Mouse (Mus musculus) MEL (cell line): ENCODE measurements around the gene Nlgn1.

Experiments used
- CHD1 ChIP-seq: IDR thresholded peaks from 2 replicates; pipeline ENCODE4 v1.6.1; 2012; ENCODE audit warnings: low read depth, mild to moderate bottlenecking, inconsistent platforms, low read length, improper control_type of control experiment
- CTCF ChIP-seq, 3 experiments: IDR thresholded peaks in 2 of 3; conservative IDR thresholded peaks in 1 of 3; 2 replicates each; pipeline ENCODE4 v1.5.1; 2011 to 2012; ENCODE audit warnings: low read length in 3 of 3, low read depth in 2 of 3, mild to moderate bottlenecking in 2 of 3, improper control_type of control experiment in 1 of 3, inconsistent platforms in 1 of 3, mixed read lengths in 1 of 3, moderate library complexity in 1 of 3; ENCODE audit not compliant: control insufficient read depth in 1 of 3, insufficient read depth in 1 of 3, poor library complexity in 1 of 3, severe bottlenecking in 1 of 3
- GATA1 ChIP-seq: IDR thresholded peaks from 2 replicates; pipeline ENCODE4 v1.6.1; 2011; ENCODE audit warnings: low read depth, low read length, improper control_type of control experiment
- MEF2A ChIP-seq: IDR thresholded peaks from 2 replicates; pipeline ENCODE4 v1.6.1; 2014; ENCODE audit warnings: low read depth, mild to moderate bottlenecking, inconsistent platforms, low read length, improper control_type of control experiment; ENCODE audit not compliant: poor library complexity, insufficient replicate concordance, severe bottlenecking; ENCODE audit errors: extremely low read depth
- POLR2A ChIP-seq, 2 experiments: IDR thresholded peaks; 2 replicates each; pipeline ENCODE4 v1.6.1; 2011 to 2012; ENCODE audit warnings: low read length in 2 of 2, mild to moderate bottlenecking in 2 of 2, control low read depth in 1 of 2, improper control_type of control experiment in 1 of 2, low read depth in 1 of 2, moderate library complexity in 1 of 2; ENCODE audit not compliant: control insufficient read depth in 1 of 2, insufficient read depth in 1 of 2, poor library complexity in 1 of 2
- RAD21 ChIP-seq: IDR thresholded peaks from 2 replicates; pipeline ENCODE4 v1.6.1; 2011; ENCODE audit warnings: mild to moderate bottlenecking, low read depth, low read length, improper control_type of control experiment
- USF1 ChIP-seq: IDR thresholded peaks from 2 replicates; pipeline ENCODE4 v1.6.1; 2014; ENCODE audit warnings: low read depth, mild to moderate bottlenecking, inconsistent platforms, low read length, improper control_type of control experiment, moderate library complexity
- USF2 ChIP-seq, 2 experiments: IDR thresholded peaks; 2 replicates each; pipeline ENCODE4 v1.6.1; 2011 to 2012; ENCODE audit warnings: improper control_type of control experiment in 2 of 2, low read length in 2 of 2, borderline replicate concordance in 1 of 2, inconsistent platforms in 1 of 2, low read depth in 1 of 2, mild to moderate bottlenecking in 1 of 2; ENCODE audit not compliant: insufficient read depth in 1 of 2

DNA sequence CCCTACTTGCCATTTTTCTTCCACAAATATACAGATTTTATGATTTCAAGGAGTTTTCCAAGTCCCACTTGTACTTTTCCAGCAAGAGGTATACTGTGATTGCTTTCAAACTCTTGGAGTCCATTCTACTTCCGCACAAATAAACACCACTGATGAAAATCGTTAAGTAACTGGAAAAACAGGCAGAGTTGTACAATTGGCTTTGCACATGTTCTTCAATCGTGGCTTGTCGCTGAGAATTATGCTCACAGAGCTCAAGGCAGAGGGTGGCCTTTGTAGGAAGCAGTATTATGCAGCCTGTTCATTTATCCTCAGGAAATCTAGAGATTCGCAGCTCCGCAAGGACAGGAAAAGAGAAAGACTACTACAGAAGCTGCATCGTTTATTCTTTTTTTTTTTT is 225.9 kb downstream of the Nlgn1 start:
- no peak for TF ChIP-seq USF1
- TF ChIP-seq POLR2A (IDR thresholded peaks at IDR 0.05; ENCODE audit: control insufficient read depth in 1 of 2, insufficient read depth in 1 of 2, low read depth in 1 of 2, low read length in 2 of 2, poor library complexity in 1 of 2), result no peak
- no peak for TF ChIP-seq CTCF (IDR thresholded peaks at IDR 0.05 in 2 of 3, conservative IDR thresholded peaks at IDR 0.05 in 1 of 3; ENCODE audit: control insufficient read depth in 1 of 3, insufficient read depth in 1 of 3, low read depth in 2 of 3, low read length in 3 of 3, poor library complexity in 1 of 3, severe bottlenecking in 1 of 3)
- no peak for TF ChIP-seq GATA1
- no peak for TF ChIP-seq USF2 (IDR thresholded peaks at IDR 0.05; ENCODE audit: borderline replicate concordance in 1 of 2, insufficient read depth in 1 of 2, low read depth in 1 of 2, low read length in 2 of 2)
- TF ChIP-seq CHD1, result no peak
- no peak for TF ChIP-seq MEF2A
- TF ChIP-seq RAD21, result no peak
